Mouse (Mus musculus) spleen, adult 10 weeks (tissue): ENCODE results near the gene 9330159F19Rik. TPM values are rescaled to one million over a fixed set of nuclear protein-coding genes. Genes with fewer than 3 reads are reported as not detected.

Experiments used
- polyA plus RNA-seq: library from polyadenylated mRNA; stranded (reverse); fragments of 350-450 nt; fragmentation: Illumina TruSeq; extraction: RNeasy Lipid Tissue Mini Kit (QIAGEN cat#74804); gene quantifications from one replicate; pipeline ENCODE4 v1.2.3, GENCODE M21; 2015; ENCODE audit warnings: low replicate concordance; ENCODE audit not compliant: insufficient read depth

Gene 9330159F19Rik
- 0.26 TPM for polyA plus RNA-seq

DNA sequence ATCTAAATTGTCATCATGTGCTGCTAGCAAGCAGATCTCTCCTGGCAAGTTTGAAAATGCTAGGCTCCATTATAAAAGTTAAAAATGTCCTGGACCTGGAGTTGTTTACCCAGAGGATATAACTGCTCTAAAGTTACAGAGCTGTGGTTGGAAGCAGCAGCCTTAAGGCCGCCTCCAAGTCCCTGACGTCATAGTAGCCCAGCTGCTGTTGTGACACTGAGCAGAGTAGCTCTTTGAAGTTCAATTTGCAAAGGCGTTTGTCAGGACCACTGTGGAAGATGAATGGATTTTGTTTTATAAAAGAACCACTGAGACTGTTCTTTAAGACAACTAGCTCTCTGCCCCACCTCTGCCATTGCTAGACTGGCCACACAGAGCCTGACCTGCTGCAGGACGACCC lies at the start of gene 9330159F19Rik:
Gene 9330159F19Rik (plus strand): TSS at position 154 of the 400 bp plus-strand sequence.

DNA sequence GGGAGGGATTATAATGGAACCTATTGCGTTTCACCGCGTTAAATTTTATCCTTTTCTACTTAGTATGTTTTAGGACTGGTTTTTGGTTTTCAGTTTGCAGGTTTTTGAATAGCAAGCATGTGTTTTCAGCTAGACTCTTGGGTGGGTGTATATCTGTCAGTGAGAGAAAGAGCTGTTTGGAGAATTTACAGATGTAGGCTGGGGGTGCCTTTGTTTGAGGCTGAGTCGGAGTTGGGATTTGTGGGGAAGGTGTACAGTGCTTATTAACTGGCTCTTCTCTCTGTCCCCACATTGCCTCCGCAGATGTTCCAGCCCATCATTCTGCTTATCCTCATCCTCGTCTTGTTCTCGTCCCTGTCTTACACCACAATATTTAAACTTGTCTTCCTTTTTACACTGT lies 12.8 kb upstream of the 9330159F19Rik start, which contains the start of gene Gm49353:
Gene Gm49353 (plus strand): TSS at position 313 of the 400 bp plus-strand sequence.

Other genes with a start within 250 kb of the 9330159F19Rik start
- not detected for gene 2310057J18Rik, start 225.3 kb upstream of the 9330159F19Rik start, polyA plus RNA-seq
- gene Soga3, start 67.8 kb upstream of the 9330159F19Rik start, polyA plus RNA-seq, result not detected
- gene Gm49353, start 12.7 kb upstream of the 9330159F19Rik start, polyA plus RNA-seq, result not detected
- 37.0 TPM for gene Echdc1, start 101.6 kb downstream of the 9330159F19Rik start, polyA plus RNA-seq
- 93.9 TPM for gene Rnf146, start 150.8 kb downstream of the 9330159F19Rik start, polyA plus RNA-seq